Mouse (Mus musculus) lung, postnatal 36 days (tissue): ENCODE measurements around the gene Lpcat3.
"Not testable (repeated sequence)": the region's sequence is repeated elsewhere in the genome, so short reads cannot be mapped to it uniquely, and the experiment has no call there.

Experiments
- DNase-seq: peaks from one replicate; pipeline ENCODE4 v3.0.0; 2022; ENCODE audit warnings: mixed read lengths

Lpcat3 gene

GRCm38 (mm10) chr6:124662477-124663423 is at the start of gene Lpcat3:
TSS of gene Lpcat3 (plus strand) at chr6:124663027.
- DNase-seq = peak; percentile 99

- no peak for DNase-seq
Measured at GRCm38 (mm10) chr6:124625612-124626011, 37.2 kb upstream of the Lpcat3 start.

- DNase-seq = not testable (repeated sequence)
Measured at GRCm38 (mm10) chr6:124626184-124626583, 36.6 kb upstream of the Lpcat3 start.

DNA sequence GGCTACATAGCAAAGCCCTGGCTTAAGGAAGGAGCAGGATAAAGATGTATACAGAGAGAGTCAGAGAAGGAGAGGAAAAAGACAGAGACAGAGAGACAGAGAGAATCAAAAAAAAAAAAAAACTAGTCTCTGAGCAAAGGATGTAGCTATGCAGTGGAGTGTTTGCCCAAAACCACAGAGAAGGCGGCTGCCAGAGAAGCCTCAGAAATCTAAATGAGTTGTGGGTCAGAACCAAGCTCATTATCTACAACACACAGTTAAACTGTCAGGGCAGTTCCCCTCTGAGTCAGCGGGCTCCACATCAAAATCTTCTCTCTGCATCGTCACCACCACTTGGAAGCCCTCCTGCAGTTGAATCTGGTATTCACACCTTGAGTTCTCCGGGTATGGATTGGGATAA is 32.1 kb upstream of the Lpcat3 start:
- no peak for DNase-seq

- DNase-seq = not testable (repeated sequence)
Measured at GRCm38 (mm10) chr6:124635985-124636384, 26.8 kb upstream of the Lpcat3 start, which contains the start of gene C1s2. TSS of gene C1s2 (minus strand) at chr6:124636085.

- peak; percentile 34 for DNase-seq
Measured at GRCm38 (mm10) chr6:124636858-124637460, 25.9 kb upstream of the Lpcat3 start.

DNA sequence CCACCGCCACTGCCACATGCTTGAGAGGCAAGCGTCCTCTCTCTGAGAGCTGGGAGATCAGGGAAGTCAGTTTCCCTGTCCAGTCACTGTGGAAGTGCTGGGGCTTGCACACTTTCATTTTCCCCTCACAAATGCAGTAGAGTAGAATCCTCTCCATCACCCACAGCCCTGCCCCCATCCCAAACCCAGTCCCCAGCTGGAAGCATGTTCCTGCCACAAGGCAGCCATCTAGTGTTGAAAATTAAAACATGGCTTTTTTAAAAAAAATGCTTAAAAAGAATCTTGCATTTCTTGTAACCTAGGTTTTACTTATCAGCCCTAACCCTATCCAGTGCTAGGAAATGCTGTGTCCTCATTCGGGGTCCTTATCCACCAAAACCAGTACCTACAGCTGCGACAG is 22.8 kb upstream of the Lpcat3 start:
- no peak for DNase-seq

DNA sequence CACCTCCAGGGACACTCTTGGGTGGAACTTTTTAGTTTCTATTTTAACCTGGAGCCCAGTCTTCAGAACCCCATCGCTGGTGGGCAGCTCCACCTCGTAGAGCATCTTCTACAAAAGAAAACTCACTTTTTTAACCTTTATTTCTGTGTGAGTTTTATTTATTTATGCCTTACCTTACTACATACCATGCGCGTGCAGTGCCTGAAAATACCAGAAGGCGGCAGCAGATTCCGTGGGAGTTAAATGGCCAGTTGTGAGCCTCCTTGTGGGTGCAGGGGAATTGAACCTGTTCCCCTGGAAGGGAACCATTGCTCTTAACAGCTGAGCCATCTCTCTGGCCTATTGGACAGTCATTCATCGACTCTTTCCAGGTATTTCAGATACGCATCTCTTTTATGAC is 21.8 kb upstream of the Lpcat3 start:
- DNase-seq = peak; percentile 90

DNA sequence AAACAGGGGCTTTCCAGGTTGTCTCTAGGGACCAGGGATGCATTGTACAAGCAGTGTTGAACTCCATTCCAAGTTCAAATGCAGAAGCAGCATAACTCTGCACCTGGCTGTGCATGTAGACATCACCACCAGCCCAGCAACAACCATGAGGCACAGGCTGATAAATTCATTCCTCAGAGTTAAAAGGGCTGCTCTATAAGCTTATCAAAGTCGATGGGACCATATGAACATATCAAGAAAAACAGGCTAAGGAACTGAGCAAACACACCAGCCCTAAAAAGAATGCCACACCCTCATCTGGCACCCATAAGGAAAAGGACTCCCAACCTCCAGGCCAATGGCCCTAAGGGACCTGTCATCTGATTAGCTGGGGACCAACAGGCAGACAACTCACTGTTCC is 16.4 kb upstream of the Lpcat3 start:
- no peak for DNase-seq

DNA sequence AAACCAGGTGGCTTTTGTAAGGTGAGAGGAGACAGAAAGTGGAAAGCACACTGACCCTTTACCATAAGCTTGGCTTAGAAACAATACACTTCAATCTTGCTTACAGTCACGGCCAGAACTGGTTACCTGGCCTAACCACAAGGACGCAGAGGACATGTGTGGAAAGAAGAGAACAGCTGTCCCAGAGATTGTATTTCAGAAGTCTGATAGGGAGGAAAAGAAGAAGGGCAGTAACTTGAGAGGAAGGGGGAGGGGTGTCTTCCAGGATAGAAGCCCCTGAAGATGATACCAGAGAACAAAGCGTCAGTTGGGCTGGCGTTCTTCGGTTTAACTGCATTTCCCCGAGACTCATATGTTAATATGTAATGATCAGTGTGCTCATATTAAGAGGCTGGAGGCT is 6.9 kb upstream of the Lpcat3 start:
- no peak for DNase-seq

DNA sequence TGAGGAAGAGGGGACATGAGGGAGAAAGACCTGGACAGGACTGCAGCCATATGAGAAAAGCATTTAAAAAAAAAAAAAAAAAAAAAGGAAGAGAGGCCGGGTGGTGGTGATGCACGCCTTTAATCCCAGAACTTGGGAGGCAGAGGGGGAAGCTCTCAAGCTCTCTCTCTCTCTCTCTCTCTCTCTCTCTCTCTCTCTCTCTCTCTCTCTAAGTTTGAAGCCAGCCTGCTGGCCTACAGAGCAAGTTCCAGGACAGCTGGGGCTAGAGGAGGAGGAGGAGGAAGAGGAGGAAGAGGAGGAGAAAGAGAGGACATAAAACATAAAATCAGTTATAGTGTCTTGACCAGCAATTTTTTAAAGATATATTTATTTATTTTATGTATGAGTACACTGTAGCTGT is 4.8 kb upstream of the Lpcat3 start:
- DNase-seq = no peak

- DNase-seq = no peak
Measured at GRCm38 (mm10) chr6:124661156-124661806, 1.5 kb upstream of the Lpcat3 start.

GRCm38 (mm10) chr6:124661995-124662394 is 832 bp upstream of the Lpcat3 start:
- DNase-seq = no peak

DNA sequence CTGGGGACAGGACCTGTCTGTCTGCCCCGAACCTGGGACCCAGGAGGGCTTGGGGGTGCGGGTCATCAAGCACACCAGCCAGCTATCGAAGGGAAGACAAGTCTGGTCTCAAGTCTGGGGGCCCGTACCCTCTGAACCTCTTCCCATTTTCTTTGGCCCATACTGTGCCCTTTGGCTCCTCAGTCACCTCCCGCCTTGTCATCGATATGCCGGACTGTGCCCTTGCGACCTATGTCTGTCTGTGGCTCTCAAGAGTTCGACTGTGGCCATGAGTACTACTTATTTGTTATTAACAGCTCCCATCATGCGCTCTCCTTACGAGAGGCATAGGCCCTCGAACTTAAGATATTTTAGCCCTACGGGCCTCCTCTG is 583 bp downstream of the Lpcat3 start:
- DNase-seq = peak; percentile 21

- no peak for DNase-seq
Measured at GRCm38 (mm10) chr6:124664256-124664655, 1.4 kb downstream of the Lpcat3 start.

DNA sequence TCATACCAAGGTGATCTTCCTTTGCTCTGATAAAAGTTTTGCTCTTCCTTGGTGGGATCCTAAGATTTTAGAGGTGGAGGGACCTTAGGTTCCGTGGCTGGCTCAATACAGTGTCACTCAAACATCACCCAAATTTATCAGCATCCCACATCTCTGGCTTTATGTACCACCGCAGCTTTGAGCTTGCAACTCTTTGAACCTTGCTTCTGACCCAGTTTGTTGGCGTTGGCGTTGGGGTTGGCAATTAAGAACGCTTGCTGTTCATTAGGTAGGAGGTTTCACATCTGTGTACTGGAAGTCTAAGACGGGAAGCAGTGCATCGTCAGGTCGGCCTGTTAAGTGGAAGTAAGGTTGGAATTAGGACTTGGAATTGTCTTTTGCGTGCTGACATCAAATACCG is 2.2 kb downstream of the Lpcat3 start:
- DNase-seq = no peak

DNA sequence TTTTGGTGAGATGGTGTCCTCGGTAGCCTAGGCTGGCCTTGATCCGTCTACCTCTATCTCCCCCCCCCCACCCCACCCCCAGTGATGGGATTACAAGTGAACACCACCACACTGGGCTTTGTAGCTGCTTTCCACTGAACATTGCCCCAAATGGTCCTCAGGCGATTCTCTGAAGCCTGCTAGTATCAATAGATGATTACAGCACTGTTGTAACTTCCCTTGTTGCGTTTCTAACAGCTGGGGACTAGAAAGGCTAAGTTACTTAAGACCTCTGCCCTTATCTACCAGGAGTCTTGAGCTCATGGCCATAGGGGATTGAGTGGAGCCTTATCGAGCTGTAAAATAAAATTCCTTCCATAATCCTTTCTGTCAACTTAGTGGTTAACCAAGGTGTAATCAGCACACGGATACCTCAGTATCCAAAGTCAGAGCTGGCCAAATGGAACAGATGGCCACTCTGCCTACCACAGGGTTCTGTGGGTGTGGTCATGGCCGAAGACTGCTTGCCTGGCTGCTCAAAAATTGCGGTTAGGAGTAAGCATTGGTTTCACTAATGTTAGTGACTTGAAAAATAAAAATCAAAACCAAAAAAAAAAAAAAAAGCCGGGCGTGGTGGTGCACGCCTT is 6.5 kb downstream of the Lpcat3 start:
- no peak for DNase-seq

GRCm38 (mm10) chr6:124670281-124670900 is 7.6 kb downstream of the Lpcat3 start:
- no peak for DNase-seq

GRCm38 (mm10) chr6:124672100-124672499 is 9.3 kb downstream of the Lpcat3 start:
- peak; percentile 27 for DNase-seq

DNA sequence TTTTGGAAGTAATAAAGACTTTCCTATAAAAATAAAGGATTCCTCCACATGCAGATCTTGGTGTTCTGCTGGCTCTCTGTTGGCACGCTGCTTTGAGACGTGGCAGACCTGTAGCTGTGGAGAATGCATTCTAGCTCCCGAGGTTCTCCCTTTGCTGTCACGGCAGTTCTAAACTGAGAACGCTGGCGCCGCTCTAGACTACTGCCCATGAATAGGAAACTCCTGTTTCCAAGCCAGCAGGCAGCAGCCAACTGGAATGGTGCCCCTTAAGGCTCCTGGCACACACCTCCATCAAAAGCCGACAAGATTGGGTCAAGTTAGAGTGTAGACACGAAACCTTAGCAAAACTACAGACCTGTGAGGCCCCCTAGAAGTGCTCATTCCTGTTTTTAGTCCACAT is 10.8 kb downstream of the Lpcat3 start:
- no peak for DNase-seq

GRCm38 (mm10) chr6:124674591-124674990 is 11.8 kb downstream of the Lpcat3 start:
- DNase-seq = no peak

- no peak for DNase-seq
Measured at GRCm38 (mm10) chr6:124676171-124676570, 13.3 kb downstream of the Lpcat3 start.

- no peak for DNase-seq
Measured at GRCm38 (mm10) chr6:124678769-124679168, 15.9 kb downstream of the Lpcat3 start.
